Mouse (Mus musculus) forebrain, embryonic 11.5 days (tissue): ENCODE measurements at regions not wholly inside any gene's neighbourhood (a gene's known extent, or its start where the extent isn't known, plus 50 kb on each side); places are given as distances from the start of the nearest gene placed in this dataset.

Experiments used
- ATAC-seq: fragments of 200-750 bp; cut with Nextera tagmentation; replicated peaks from 2 replicates; pipeline ENCODE4 v1.8.0; 2017; ENCODE audit warnings: moderate TSS enrichment; ENCODE audit not compliant: low FRiP score
- DNase-seq: peaks from one replicate; pipeline ENCODE4 v3.0.0-alpha.2; 2017; ENCODE audit warnings: low spot score
- H3K27ac ChIP-seq: fragments of 300-500 bp; sonication (generic); 2 replicates; pipeline ENCODE4 v1.5.1; 2014; ENCODE audit warnings: low read depth, low read length
- H3K27me3 ChIP-seq: fragments of 300-500 bp; sonication (generic); 2 replicates; pipeline ENCODE4 v1.6.1; 2014; ENCODE audit warnings: mild to moderate bottlenecking, low read length, mixed read lengths; ENCODE audit not compliant: control insufficient read depth, insufficient read depth
- H3K36me3 ChIP-seq: fragments of 300-500 bp; sonication (generic); 2 replicates; pipeline ENCODE4 v1.6.1; 2014; ENCODE audit warnings: mild to moderate bottlenecking, low read length, moderate library complexity, mixed read lengths; ENCODE audit not compliant: control insufficient read depth, insufficient read depth
- H3K4me1 ChIP-seq: fragments of 300-500 bp; sonication (generic); replicated peaks from 2 replicates; pipeline ENCODE4 v1.6.1; 2014; ENCODE audit warnings: low read length, mixed read lengths; ENCODE audit not compliant: control insufficient read depth, insufficient read depth
- H3K4me2 ChIP-seq: fragments of 300-500 bp; sonication (generic); 2 replicates; pipeline ENCODE4 v1.6.1; 2014; ENCODE audit warnings: low read depth, mild to moderate bottlenecking, low read length, moderate library complexity, mixed read lengths; ENCODE audit not compliant: severe bottlenecking
- H3K4me3 ChIP-seq: fragments of 300-500 bp; sonication (generic); 2 replicates; pipeline ENCODE4 v1.5.1; 2014; ENCODE audit warnings: low read depth, low read length
- H3K9ac ChIP-seq: fragments of 300-500 bp; sonication (generic); 2 replicates; pipeline ENCODE4 v1.6.1; 2014; ENCODE audit warnings: low read length
- H3K9me3 ChIP-seq: fragments of 300-500 bp; sonication (generic); 2 replicates; pipeline ENCODE4 v1.6.1; 2016; ENCODE audit warnings: low read length, mixed read lengths; ENCODE audit not compliant: control insufficient read depth
- WGBS: fragments of 180-500 bp; shearing (Covaris S2); extraction: QIAGEN DNeasy Blood & Tissue Kit; methylation state at CpG from one replicate; pipeline ENCODE4 v1.1.7; 2014; 5-methylcytosine and 5-hydroxymethylcytosine counted together

GRCm38 (mm10) chr17:48814753-48815504 lies 117.2 kb upstream of the Lrfn2 start:
- Histone ChIP-seq H3K27ac (no peak overlapping the region), H3K36me3 (no peaks in the 10 kb centered on the region), H3K4me3 (no peak overlapping the region), H3K4me1 (peaks cover 8% of the 10 kb centered on the region; the same call in 1 of the 2 replicates), H3K9ac (no peak overlapping the region), H3K4me2 (no peak overlapping the region), H3K9me3 (no peaks in the 10 kb centered on the region), H3K27me3 (no peaks in the 10 kb centered on the region)
- DNase-seq (peak; percentile 64), ATAC-seq (0 out of 2 replicates have a peak, but pooled peaks have one; percentile 45)
- 49% methylated on average over 15 of the region's 15 CpGs for WGBS

DNA sequence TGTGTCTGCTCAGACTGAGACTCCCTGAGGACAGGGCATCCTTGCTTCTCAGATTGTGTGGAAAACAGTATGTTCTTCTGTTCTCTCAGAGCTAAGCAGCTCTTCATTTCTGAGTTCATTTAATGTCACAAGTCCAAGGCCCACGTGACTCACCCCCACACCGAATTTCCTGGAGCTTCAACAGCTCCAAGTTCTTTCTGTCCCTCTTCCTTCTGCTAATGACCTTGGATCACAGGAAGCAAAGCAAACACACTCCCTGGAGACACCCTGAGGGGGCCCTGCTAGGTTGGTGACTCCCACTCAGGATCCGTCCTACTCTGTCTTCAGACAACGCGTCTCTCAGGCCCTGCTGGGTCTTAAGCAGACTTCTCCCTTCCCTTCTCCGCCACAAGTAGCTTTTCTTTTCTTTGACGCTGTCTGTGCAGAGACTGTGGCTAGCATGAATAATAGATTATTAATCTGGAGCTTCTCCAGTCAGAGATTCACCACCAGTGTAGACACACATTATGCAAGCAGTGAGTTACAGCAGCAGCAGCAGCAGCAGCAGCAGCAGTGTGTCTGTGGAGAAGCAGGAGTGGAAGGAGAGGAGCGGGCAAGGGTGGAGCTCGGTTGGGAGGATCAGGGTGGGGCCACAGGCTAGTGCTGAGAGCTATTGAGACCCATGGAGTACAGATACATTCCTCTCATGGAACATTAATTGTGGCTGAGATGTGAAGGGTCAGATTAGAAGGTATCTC lies 115.4 kb upstream of the Lrfn2 start:
- H3K4me1 ChIP-seq = peaks cover 8% of the 10 kb centered on the region; the same call in 1 of the 2 replicates
- H3K9ac ChIP-seq = no peak overlapping the region
- DNase-seq = no peak
- H3K27ac ChIP-seq = no peak overlapping the region
- H3K4me2 ChIP-seq = no peak overlapping the region
- no peaks in the 10 kb centered on the region for H3K36me3 ChIP-seq
- 75% methylated on average over 9 of the region's 9 CpGs for WGBS
- no peak overlapping the region for H3K4me3 ChIP-seq
- H3K27me3 ChIP-seq = no peaks in the 10 kb centered on the region
- H3K9me3 ChIP-seq = no peaks in the 10 kb centered on the region
- ATAC-seq = no peak

DNA sequence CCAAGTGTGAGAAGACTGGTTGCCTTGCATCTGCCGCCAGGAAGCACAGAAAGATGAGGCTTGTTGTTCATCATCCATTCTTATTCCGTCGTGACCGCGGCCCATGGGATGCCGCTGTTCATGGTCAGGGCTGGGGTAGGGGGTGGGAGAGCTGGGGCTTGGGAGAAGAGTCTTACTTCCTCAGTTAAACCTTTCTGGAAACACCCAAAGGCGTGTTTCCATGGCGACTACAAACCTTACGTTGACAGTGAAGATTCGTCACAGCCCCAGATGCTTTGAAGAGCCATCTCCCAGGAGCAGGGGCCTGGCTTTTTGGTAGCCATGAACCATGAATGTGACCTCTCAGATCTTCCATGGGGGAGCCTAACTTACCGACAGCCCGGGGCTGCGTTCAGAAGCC lies 114.6 kb upstream of the Lrfn2 start:
- peaks cover 6% of the 10 kb centered on the region; the same call in 1 of the 2 replicates for H3K4me1 ChIP-seq
- H3K4me3 ChIP-seq = no peak overlapping the region
- H3K4me2 ChIP-seq = no peak overlapping the region
- no peak overlapping the region for H3K9ac ChIP-seq
- whole genome bisulfite sequencing = 86% methylated on average over 13 of the region's 13 CpGs
- no peak for DNase-seq
- no peak for ATAC-seq
- no peaks in the 10 kb centered on the region for H3K36me3 ChIP-seq
- no peaks in the 10 kb centered on the region for H3K27me3 ChIP-seq
- H3K9me3 ChIP-seq = no peaks in the 10 kb centered on the region
- no peak overlapping the region for H3K27ac ChIP-seq

GRCm38 (mm10) chr17:48819703-48820102 lies 112.5 kb upstream of the Lrfn2 start:
- DNase-seq = no peak
- no peak for ATAC-seq
- 83% methylated on average over 1 of the region's 1 CpGs for whole genome bisulfite sequencing
- Histone ChIP-seq H3K4me3 (no peak overlapping the region), H3K27ac (no peak overlapping the region), H3K36me3 (no peaks in the 10 kb centered on the region), H3K4me2 (no peak overlapping the region), H3K27me3 (no peaks in the 10 kb centered on the region), H3K9ac (no peak overlapping the region), H3K9me3 (no peaks in the 10 kb centered on the region), H3K4me1 (peaks cover 5% of the 10 kb centered on the region; the same call in 1 of the 2 replicates)

GRCm38 (mm10) chr17:48822101-48822876 lies 109.9 kb upstream of the Lrfn2 start:
- DNase-seq = peak; percentile 41
- Histone ChIP-seq H3K27me3 (no peaks in the 10 kb centered on the region), H3K4me3 (no peak overlapping the region), H3K36me3 (no peaks in the 10 kb centered on the region), H3K4me2 (no peak overlapping the region), H3K9ac (no peak overlapping the region), H3K9me3 (no peaks in the 10 kb centered on the region), H3K4me1 (no peaks in the 10 kb centered on the region), H3K27ac (no peak overlapping the region)
- ATAC-seq = no peak
- WGBS = 91% methylated on average over 20 of the region's 20 CpGs

- Histone ChIP-seq H3K27ac (no peak overlapping the region), H3K4me3 (no peak overlapping the region), H3K9ac (no peak overlapping the region), H3K9me3 (no peaks in the 10 kb centered on the region), H3K27me3 (no peaks in the 10 kb centered on the region), H3K4me1 (no peaks in the 10 kb centered on the region), H3K4me2 (no peak overlapping the region), H3K36me3 (no peaks in the 10 kb centered on the region)
- DNase-seq (peak; percentile 31), ATAC-seq (no peak)
- 70% methylated on average over 9 of the region's 9 CpGs for WGBS
These were observed 108.3 kb upstream of the Lrfn2 start for GRCm38 (mm10) chr17:48823921-48824320.

DNA sequence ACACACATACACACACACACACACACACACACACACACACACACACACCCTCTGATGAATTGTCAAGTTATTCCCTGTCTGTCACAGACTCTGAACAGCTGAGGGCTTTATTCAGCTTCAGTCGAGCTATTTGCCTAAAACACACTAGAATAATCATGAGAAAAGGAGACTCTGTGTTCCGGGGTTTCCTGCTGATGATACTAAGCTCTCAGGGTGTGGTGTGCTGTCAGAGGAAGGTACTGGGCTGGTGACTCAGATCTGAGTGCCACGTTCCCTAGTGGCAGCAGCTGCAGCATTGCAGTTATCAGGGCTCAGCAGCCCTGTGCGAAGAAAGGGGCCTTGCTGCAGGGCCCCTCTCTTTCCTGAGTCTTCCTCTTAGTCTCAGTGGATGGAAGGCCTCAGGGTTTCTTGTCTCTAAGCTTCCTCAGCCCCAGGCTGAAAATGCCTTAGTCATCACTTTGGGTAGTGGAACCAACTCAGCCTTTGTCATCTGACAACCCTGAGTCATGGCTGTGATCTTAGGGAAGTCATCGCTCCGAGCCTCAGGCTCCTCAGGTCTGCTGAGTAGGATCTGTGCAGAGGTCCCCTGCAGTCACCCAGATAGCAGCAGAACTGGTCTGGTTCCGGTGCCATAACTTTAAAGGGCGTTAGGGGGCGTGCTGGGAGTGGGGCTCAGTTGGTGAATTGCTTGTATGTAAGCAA lies 106.8 kb upstream of the Lrfn2 start:
- WGBS = 62% methylated on average over 9 of the region's 9 CpGs
- Histone ChIP-seq H3K4me3 (no peak overlapping the region), H3K27me3 (no peaks in the 10 kb centered on the region), H3K9me3 (no peaks in the 10 kb centered on the region), H3K4me2 (no peak overlapping the region), H3K36me3 (no peaks in the 10 kb centered on the region), H3K9ac (no peak overlapping the region), H3K27ac (no peak overlapping the region), H3K4me1 (no peaks in the 10 kb centered on the region)
- peak; percentile 47 for DNase-seq
- ATAC-seq = no peak

GRCm38 (mm10) chr17:48838297-48838979 lies 93.7 kb upstream of the Lrfn2 start:
- 39% methylated on average over 20 of the region's 20 CpGs for WGBS
- Histone ChIP-seq H3K9me3 (no peaks in the 10 kb centered on the region), H3K36me3 (no peaks in the 10 kb centered on the region), H3K4me3 (no peak overlapping the region), H3K4me1 (no peaks in the 10 kb centered on the region), H3K4me2 (no peak overlapping the region), H3K9ac (no peak overlapping the region), H3K27ac (no peak overlapping the region), H3K27me3 (no peaks in the 10 kb centered on the region)
- DNase-seq (peak; percentile 44), ATAC-seq (no peak)
